Mouse (Mus musculus) adrenal gland, postnatal 4 days (tissue): ENCODE results near the gene Fam184a. TPM values are rescaled to one million over a fixed set of nuclear protein-coding genes. Genes with fewer than 3 reads are reported as not detected.

ENCODE experiments used
- DNase-seq, 2 experiments: peaks; one replicate each; pipeline ENCODE4 v3.0.0; 2021 to 2022; ENCODE audit warnings: low spot score in 2 of 2, mixed read lengths in 2 of 2
- total RNA-seq, 2 experiments: library from RNA; stranded (reverse); gene quantifications; 2 replicates each; pipeline ENCODE4 v1.2.3; 2021

Gene Fam184a
- total RNA-seq, 2 experiments from 2014 or later, result 4.7 to 6.6 TPM

DNA sequence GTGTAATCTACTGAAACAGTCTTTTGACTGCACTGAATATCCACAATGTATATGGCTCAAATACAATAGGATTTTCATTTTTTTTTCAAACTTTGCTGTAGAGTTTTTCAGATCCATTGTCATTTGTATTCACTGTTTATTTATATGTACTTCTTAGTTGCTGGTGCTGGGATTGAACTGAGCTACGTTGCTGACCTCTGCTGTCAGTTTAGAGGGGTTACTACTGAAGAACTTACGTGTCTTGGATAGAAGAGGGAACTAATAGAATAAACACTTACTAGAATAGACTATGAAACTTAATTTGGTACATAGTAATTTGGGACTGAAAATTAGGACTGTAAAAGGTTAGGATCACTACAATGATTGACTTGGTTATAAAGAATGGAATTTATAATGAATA lies 145.6 kb downstream of the Fam184a start:
- DNase-seq, result no peak

DNA sequence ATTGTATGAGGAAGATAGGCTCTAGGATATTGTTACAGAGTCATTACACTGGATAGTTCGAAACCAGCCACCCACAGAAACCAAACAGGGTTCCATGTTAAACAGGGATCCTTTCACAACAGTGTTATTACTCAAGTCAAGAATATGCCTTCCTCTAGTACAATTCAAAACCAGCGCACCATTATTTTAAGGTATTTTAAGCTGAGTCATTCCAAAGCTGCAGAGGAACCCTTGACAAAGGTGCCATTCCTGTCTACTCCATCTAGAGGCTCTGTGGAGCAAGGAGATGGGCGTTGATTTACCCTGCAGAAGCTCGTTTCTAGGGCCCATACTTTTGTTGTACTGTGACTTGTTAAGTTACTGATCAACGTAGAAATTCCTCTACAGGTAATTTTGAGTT lies 152.1 kb downstream of the Fam184a start:
- no peak for DNase-seq

DNA sequence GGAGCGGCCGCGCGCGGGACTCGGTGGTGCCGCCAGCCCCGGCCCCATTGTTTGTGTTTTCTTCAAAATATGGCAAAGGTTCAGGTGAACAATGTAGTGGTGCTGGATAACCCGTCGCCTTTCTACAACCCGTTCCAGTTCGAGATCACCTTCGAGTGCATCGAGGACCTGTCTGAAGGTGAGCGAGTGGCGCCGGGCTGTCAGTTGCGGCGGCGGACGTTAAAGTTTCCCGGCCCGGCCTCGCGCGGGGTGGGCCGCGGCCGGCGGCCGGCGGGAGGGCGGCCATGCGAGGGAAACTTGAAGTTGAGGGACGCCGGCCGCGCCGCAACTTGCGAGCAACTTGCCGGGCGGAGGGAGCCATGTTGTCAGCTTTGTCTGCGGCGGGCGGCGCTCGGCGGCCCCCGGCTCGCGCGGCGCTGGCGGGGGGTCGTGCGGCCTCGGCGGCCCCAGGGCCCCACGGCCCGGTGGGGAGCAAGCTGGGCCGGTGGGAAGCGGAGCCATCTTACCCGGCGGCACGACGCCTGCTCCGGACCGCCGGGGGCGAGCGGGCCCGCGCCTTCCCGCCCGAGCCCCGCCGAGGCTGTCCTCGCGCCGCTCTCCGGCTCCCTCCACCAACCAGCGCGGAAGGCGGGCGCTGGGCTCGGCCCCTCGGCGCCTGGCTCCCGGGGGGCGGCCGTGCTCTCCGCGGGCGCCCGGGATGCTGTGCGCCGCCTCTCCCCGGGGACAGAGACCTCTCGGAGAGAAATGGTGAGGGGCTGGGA lies 153.6 kb downstream of the Fam184a start:
- peak; percentile 15 to 21 for DNase-seq

DNA sequence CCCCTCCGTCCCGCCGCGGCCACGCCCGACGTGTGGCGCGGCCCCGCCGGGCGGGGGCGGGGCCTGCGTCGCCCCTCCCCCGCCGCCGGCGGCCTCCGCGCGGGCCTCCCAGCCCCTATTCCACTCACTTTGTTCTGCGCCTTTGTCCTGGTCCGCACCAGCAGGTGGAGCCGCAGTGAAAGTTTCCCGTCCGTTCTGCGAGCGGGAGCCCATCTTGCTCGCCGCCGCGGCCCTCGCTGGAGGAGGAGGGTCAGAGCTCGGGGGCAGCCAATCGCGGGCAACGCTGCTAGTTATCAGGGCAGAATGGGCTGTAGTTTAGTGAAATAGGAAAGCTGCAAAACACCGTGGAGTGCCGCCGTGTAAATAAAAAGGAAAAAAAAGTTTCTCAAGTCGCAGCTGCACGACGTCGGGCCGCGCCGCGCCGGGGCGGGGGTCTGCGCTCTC lies 154.2 kb downstream of the Fam184a start, which contains the start of gene Asf1a:
Gene Asf1a, plus strand, starts transcription at position 81 of the 444 bp plus-strand sequence.
- DNase-seq, result peak; percentile 87 to 96

DNA sequence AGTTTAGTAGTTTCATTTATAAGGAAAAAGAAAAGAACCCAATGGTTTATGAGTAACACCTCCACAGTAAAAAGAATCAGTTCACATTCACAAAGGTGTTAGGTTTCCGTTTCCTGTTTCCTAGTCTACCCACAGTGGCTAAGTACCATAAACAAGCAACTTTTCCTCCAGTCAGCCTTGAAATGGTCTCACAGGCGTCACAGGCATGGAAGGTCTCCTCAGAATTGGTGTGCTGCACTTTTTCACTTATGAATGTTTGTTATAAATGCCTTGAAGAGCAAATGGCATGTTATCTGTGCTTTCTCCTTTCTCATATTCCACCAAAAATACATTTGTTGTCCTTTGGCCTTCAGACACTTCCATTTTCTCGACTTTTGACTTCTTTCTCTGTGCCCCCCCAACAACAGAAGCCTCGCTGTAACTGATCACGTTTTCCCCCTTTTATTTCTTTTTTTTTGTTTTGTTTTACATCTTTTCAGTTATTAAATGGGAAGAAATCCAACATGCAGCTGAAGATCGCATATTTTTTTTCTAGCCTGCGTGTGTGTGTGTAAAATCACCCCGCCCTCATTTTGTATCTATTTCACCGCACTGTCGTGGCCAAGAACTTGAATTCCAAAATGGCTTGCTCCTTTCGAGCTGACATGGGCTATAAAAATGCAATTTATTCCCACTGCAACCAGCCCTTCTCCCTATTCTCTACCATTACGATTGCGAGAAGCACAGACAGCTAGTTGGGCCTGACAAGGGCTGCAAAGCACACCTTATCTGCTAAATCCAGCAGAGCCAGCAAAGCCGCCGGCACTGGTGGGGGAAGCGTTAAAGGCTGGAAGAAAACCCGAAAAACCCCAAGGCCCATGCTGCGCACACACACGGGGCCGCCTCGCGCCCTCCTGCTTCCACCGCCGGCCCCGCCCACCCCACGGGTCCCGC lies 154.9 kb downstream of the Fam184a start:
- no peak for DNase-seq

DNA sequence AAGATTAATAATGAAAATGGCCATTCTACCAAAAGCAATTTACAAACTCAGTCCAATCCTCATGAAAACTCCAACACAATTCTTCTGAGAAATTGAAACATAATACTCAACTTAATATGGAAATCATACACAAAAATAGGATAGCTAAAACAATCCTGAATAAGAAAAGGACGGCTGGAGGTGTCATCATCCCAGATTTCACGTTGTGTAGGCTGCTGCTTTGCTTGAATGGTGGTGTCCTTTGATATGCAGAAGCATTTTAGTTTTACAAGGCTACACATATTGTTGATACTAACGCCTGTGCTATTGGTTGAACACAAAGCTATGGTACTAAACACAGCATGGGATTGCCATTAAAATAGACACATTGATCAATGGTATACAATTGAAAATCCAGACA lies 165.1 kb downstream of the Fam184a start:
- DNase-seq, result no peak

Other genes with a start within 250 kb of the Fam184a start
- 10 to 100 TPM; 51.8 to 54.6 TPM for gene Asf1a, start 154.4 kb downstream of the Fam184a start, total RNA-seq
- 10 to 100 TPM; 20.1 to 21.0 TPM for gene Mcm9, start 120.7 kb downstream of the Fam184a start, total RNA-seq